In the genomic region with DNA sequence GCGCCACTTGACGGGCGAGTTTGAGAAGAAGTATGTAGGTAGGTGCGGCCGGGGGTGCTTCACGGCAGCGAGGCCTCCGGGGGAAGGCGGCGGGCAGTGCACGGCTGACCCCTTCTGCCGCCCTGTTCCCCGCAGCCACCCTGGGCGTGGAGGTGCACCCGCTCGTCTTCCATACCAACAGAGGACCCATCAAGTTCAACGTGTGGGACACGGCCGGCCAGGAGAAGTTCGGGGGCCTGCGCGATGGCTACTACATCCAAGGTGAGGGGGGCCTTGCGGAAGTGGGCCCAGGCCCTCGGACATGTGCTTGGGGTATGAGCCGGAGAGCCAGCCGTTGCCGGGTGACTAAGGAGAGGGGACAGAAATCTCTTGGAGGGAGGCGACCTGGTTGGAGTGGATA, we compare ENCODE assay signal across 8 mouse cellular contexts. TPM values are rescaled to one million over a fixed set of nuclear protein-coding genes. Genes with fewer than 3 reads are reported as not detected.
A peak's percentile ranks its signal among the peaks of the same experiment; 100 is the strongest.
DNase-seq lines count a peak whose midpoint lies in the region; ATAC-seq and TF ChIP-seq lines count a peak whose summit lies in the region.

No protein-coding gene starts in this region.

- no peaks in the 10 kb centered on the region for H3K27me3 ChIP-seq in hindbrain, postnatal 0 days (ENCODE audit: insufficient read depth, low read length)
- no peaks in the 10 kb centered on the region for H3K27me3 ChIP-seq in lung, embryonic 15.5 days
- no peaks in the 10 kb centered on the region for H3K27me3 ChIP-seq in stomach, embryonic 14.5 days (ENCODE audit: control insufficient read depth, insufficient read depth, low read length)

- no peaks in the 10 kb centered on the region for H3K9me3 ChIP-seq in hindbrain, postnatal 0 days (ENCODE audit: low read length)
- H3K9me3 ChIP-seq in lung, embryonic 15.5 days = no peaks in the 10 kb centered on the region
- H3K9me3 ChIP-seq in stomach, embryonic 14.5 days (ENCODE audit: control insufficient read depth, low read depth, low read length) = no peaks in the 10 kb centered on the region

- no peak for DNase-seq in left cerebral cortex, adult 2 months (ENCODE audit: extremely low spot score in 1 of 2, low spot score in 2 of 2)
- no peak for DNase-seq in left cerebral cortex, postnatal 25 days (ENCODE audit: low spot score in 2 of 2)
- peak; percentile 40 for DNase-seq in MN1 (ENCODE audit: low spot score)
- DNase-seq in hindbrain, postnatal 0 days (ENCODE audit: low spot score) = peak; percentile 41
- no peak for DNase-seq in layer of hippocampus, postnatal 14 days (ENCODE audit: low spot score in 2 of 2)

- intact Hi-C loops in left cerebral cortex, adult 2 months (cut with DNase I) = no loop called here
- intact Hi-C loops in left cerebral cortex, postnatal 25 days (cut with DNase I) = no loop called here

- H3K4me2 ChIP-seq in hindbrain, postnatal 0 days (ENCODE audit: low read depth, low read length) = peak overlapping the region; percentile 60
- peak overlapping the region; percentile 71 for H3K4me2 ChIP-seq in lung, embryonic 15.5 days
- H3K4me2 ChIP-seq in stomach, embryonic 14.5 days (replicated peaks; ENCODE audit: low read depth, low read length) = peak overlapping the region; percentile 90

- TF ChIP-seq CTCF in left cerebral cortex, adult 2 months (IDR thresholded peaks at IDR 0.05) = no peak
- TF ChIP-seq CTCF in hindbrain, postnatal 0 days (IDR thresholded peaks at IDR 0.05; ENCODE audit: low read depth) = no peak

- peak; percentile 11; the same call in 1 of the 2 replicates for ATAC-seq in erythroblast, adult 5-6 weeks (replicated peaks; ENCODE audit: low FRiP score, poor library complexity, severe bottlenecking)
- no peak for ATAC-seq in hindbrain, postnatal 0 days
- peak; percentile 11 for ATAC-seq in lung, embryonic 15.5 days (ENCODE audit: borderline replicate concordance, extremely low read depth, low FRiP score, low TSS enrichment)
- ATAC-seq in stomach, embryonic 14.5 days (ENCODE audit: insufficient number of reproducible peaks, insufficient read depth, low FRiP score, low read depth) = peak; percentile 1; the same call in 1 of the 2 replicates

- H3K36me3 ChIP-seq in hindbrain, postnatal 0 days (ENCODE audit: insufficient read depth, low read length) = no peaks in the 10 kb centered on the region; the same call in 1 of the 2 replicates
- H3K36me3 ChIP-seq in lung, embryonic 15.5 days = peaks cover 26% of the 10 kb centered on the region
- H3K36me3 ChIP-seq in stomach, embryonic 14.5 days (ENCODE audit: control insufficient read depth, insufficient read depth, low read length) = peaks cover 15% of the 10 kb centered on the region

- 0 out of 2 replicates have a peak, but pooled peaks cover 4% of the 10 kb centered on the region for H3K4me1 ChIP-seq in hindbrain, postnatal 0 days (ENCODE audit: insufficient read depth, low read length)
- H3K4me1 ChIP-seq in lung, embryonic 15.5 days = peaks cover 16% of the 10 kb centered on the region
- peaks cover 5% of the 10 kb centered on the region for H3K4me1 ChIP-seq in stomach, embryonic 14.5 days (ENCODE audit: control insufficient read depth, insufficient read depth, low read length)

- peak overlapping the region; percentile 79 for H3K9ac ChIP-seq in hindbrain, postnatal 0 days (replicated peaks; ENCODE audit: low read length)
- peak overlapping the region; percentile 95 for H3K9ac ChIP-seq in lung, embryonic 15.5 days
- H3K9ac ChIP-seq in stomach, embryonic 14.5 days (replicated peaks; ENCODE audit: low read depth, low read length) = peak overlapping the region; percentile 95

- H3K4me3 ChIP-seq in left cerebral cortex, adult 2 months = peak overlapping the region; percentile 92
- peak overlapping the region; percentile 82 for H3K4me3 ChIP-seq in hindbrain, postnatal 0 days (ENCODE audit: low read length)
- H3K4me3 ChIP-seq in lung, embryonic 15.5 days = peak overlapping the region; percentile 96
- H3K4me3 ChIP-seq in stomach, embryonic 14.5 days (ENCODE audit: low read depth, low read length) = peak overlapping the region; percentile 90

- 9% methylated on average over 28 of the region's 28 CpGs for WGBS in hindbrain, postnatal 0 days
- WGBS in lung, embryonic 15.5 days = 4% methylated on average over 28 of the region's 28 CpGs
- 7% methylated on average over 28 of the region's 28 CpGs for WGBS in stomach, embryonic 14.5 days

- peak overlapping the region; percentile 93 for H3K27ac ChIP-seq in left cerebral cortex, adult 2 months
- H3K27ac ChIP-seq in hindbrain, postnatal 0 days = peak overlapping the region; percentile 95
- H3K27ac ChIP-seq in lung, embryonic 15.5 days = peak overlapping the region; percentile 98
- H3K27ac ChIP-seq in stomach, embryonic 14.5 days (ENCODE audit: low read length) = peak overlapping the region; percentile 96

RNA-seq across cellular contexts. Expression of gene Ran, which starts 0.9 kb away (rescaled TPM):
- total RNA-seq in left cerebral cortex, adult 2 months (2021) = 100 to 1,000 TPM; 152 to 166 TPM
- 100 to 1,000 TPM; 150 to 162 TPM for total RNA-seq in left cerebral cortex, postnatal 25 days (2021)
- total RNA-seq in erythroblast, adult 5-6 weeks (2015; ENCODE audit: low replicate concordance) = 125 and 151 TPM in 2 replicates
- 77.9 and 87.8 TPM in 2 replicates for total RNA-seq in erythroblast, adult 5-6 weeks (2017; ENCODE audit: low replicate concordance)
- 156 and 159 TPM in 2 replicates for total RNA-seq in hindbrain, postnatal 0 days (2014; rRNA removed)
- polyA plus RNA-seq in hindbrain, postnatal 0 days (2015; fragmentation: Nextera tagmentation; extraction: Ambion mirVana) = 304 and 314 TPM in 2 replicates
- 634 and 683 TPM in 2 replicates for polyA plus RNA-seq in lung, embryonic 15.5 days (2015; fragmentation: Nextera tagmentation; extraction: Ambion mirVana)
- polyA plus RNA-seq in stomach, embryonic 14.5 days (2014; fragmentation: Nextera tagmentation; extraction: Ambion mirVana) = 560 and 564 TPM in 2 replicates
- 100 to 1,000 TPM; 153 to 155 TPM for total RNA-seq in layer of hippocampus, postnatal 14 days (2021)

RNA-seq across cellular contexts. Expression of gene Stx2, which starts 12.4 kb away (rescaled TPM):
- 10 to 100 TPM; 17.8 to 21.8 TPM for total RNA-seq in left cerebral cortex, adult 2 months (2021)
- total RNA-seq in left cerebral cortex, postnatal 25 days (2021) = 10 to 100 TPM; 17.7 to 27.1 TPM
- total RNA-seq in erythroblast, adult 5-6 weeks (2015; ENCODE audit: low replicate concordance) = 48.0 and 57.3 TPM in 2 replicates
- total RNA-seq in erythroblast, adult 5-6 weeks (2017; ENCODE audit: low replicate concordance) = 160 and 298 TPM in 2 replicates
- total RNA-seq in hindbrain, postnatal 0 days (2014; rRNA removed) = 14.1 and 16.3 TPM in 2 replicates
- 11.9 and 15.0 TPM in 2 replicates for polyA plus RNA-seq in hindbrain, postnatal 0 days (2015; fragmentation: Nextera tagmentation; extraction: Ambion mirVana)
- polyA plus RNA-seq in lung, embryonic 15.5 days (2015; fragmentation: Nextera tagmentation; extraction: Ambion mirVana) = 24.9 and 28.3 TPM in 2 replicates
- 29.6 and 30.8 TPM in 2 replicates for polyA plus RNA-seq in stomach, embryonic 14.5 days (2014; fragmentation: Nextera tagmentation; extraction: Ambion mirVana)
- total RNA-seq in layer of hippocampus, postnatal 14 days (2021) = 10 to 100 TPM; 31.0 to 33.1 TPM

Comparison
In these comparisons a context has a peak if more than half of its experiments do, and no peak if none do; other contexts are left out.
1. DNase-seq: peak in MN1 (single experiment) and hindbrain, postnatal 0 days (single experiment); none in left cerebral cortex, adult 2 months (0 of 2), left cerebral cortex, postnatal 25 days (0 of 2) and layer of hippocampus, postnatal 14 days (0 of 2).
2. Peak in every context shown above with its lines, with median percentiles within 50 percentile points of each other: H3K27ac ChIP-seq, H3K4me3 ChIP-seq, H3K4me2 ChIP-seq and H3K9ac ChIP-seq.